Mouse (Mus musculus): Measurements from ENCODE around the gene Exosc2. TPM values are rescaled to one million over a fixed set of nuclear protein-coding genes. Genes with fewer than 3 reads are reported as not detected.

The Exosc2 gene
- polyA plus RNA-seq, 1 experiment = 8.3 TPM

- no peaks in the 10 kb centered on the region for H3K4me1 ChIP-seq (ENCODE audit: control insufficient read depth, insufficient read depth, insufficient read length, low read length)
- no peak overlapping the region for H3K27ac ChIP-seq (replicated peaks; ENCODE audit: low read depth, low read length)
- no peak overlapping the region for H3K4me3 ChIP-seq (ENCODE audit: insufficient read depth, low read depth, low read length)
Measured at GRCm38 (mm10) chr2:31698209-31698608, 27.7 kb downstream of the Exosc2 start.

- H3K4me1 ChIP-seq (ENCODE audit: control insufficient read depth, insufficient read depth, insufficient read length, low read length) = no peaks in the 10 kb centered on the region
- no peak overlapping the region for H3K4me3 ChIP-seq (ENCODE audit: insufficient read depth, low read depth, low read length)
- no peak overlapping the region for H3K27ac ChIP-seq (replicated peaks; ENCODE audit: low read depth, low read length)
Measured at GRCm38 (mm10) chr2:31700545-31701446, 30.3 kb downstream of the Exosc2 start.

- no peak overlapping the region for H3K27ac ChIP-seq (replicated peaks; ENCODE audit: low read depth, low read length)
- H3K4me1 ChIP-seq (ENCODE audit: control insufficient read depth, insufficient read depth, insufficient read length, low read length) = no peaks in the 10 kb centered on the region
- H3K4me3 ChIP-seq (ENCODE audit: insufficient read depth, low read depth, low read length) = no peak overlapping the region
Measured at GRCm38 (mm10) chr2:31703226-31703625, 32.7 kb downstream of the Exosc2 start.

- H3K4me1 ChIP-seq (ENCODE audit: control insufficient read depth, insufficient read depth, insufficient read length, low read length) = no peaks in the 10 kb centered on the region
- no peak overlapping the region for H3K27ac ChIP-seq (replicated peaks; ENCODE audit: low read depth, low read length)
- no peak overlapping the region for H3K4me3 ChIP-seq (ENCODE audit: insufficient read depth, low read depth, low read length)
Measured at GRCm38 (mm10) chr2:31705914-31706313, 35.4 kb downstream of the Exosc2 start.

GRCm38 (mm10) chr2:31706531-31706930 lies 36.0 kb downstream of the Exosc2 start:
- Histone ChIP-seq H3K4me3 (ENCODE audit: insufficient read depth, low read depth, low read length) (no peak overlapping the region), H3K4me1 (ENCODE audit: control insufficient read depth, insufficient read depth, insufficient read length, low read length) (no peaks in the 10 kb centered on the region), H3K27ac (replicated peaks; ENCODE audit: low read depth, low read length) (no peak overlapping the region)

- H3K4me3 ChIP-seq (ENCODE audit: insufficient read depth, low read depth, low read length) = no peak overlapping the region
- H3K27ac ChIP-seq (replicated peaks; ENCODE audit: low read depth, low read length) = no peak overlapping the region
- H3K4me1 ChIP-seq (ENCODE audit: control insufficient read depth, insufficient read depth, insufficient read length, low read length) = no peaks in the 10 kb centered on the region
Measured at GRCm38 (mm10) chr2:31712716-31713115, 42.2 kb downstream of the Exosc2 start.

GRCm38 (mm10) chr2:31713813-31714212 lies 43.3 kb downstream of the Exosc2 start:
- Histone ChIP-seq H3K4me3 (ENCODE audit: insufficient read depth, low read depth, low read length) (no peak overlapping the region), H3K27ac (replicated peaks; ENCODE audit: low read depth, low read length) (no peak overlapping the region), H3K4me1 (ENCODE audit: control insufficient read depth, insufficient read depth, insufficient read length, low read length) (no peaks in the 10 kb centered on the region)

GRCm38 (mm10) chr2:31714780-31715179 lies 44.3 kb downstream of the Exosc2 start:
- Histone ChIP-seq H3K4me3 (ENCODE audit: insufficient read depth, low read depth, low read length) (no peak overlapping the region), H3K27ac (replicated peaks; ENCODE audit: low read depth, low read length) (no peak overlapping the region), H3K4me1 (ENCODE audit: control insufficient read depth, insufficient read depth, insufficient read length, low read length) (no peaks in the 10 kb centered on the region)

GRCm38 (mm10) chr2:31715985-31716384 lies 45.5 kb downstream of the Exosc2 start:
- Histone ChIP-seq H3K4me3 (ENCODE audit: insufficient read depth, low read depth, low read length) (no peak overlapping the region), H3K4me1 (ENCODE audit: control insufficient read depth, insufficient read depth, insufficient read length, low read length) (no peaks in the 10 kb centered on the region), H3K27ac (replicated peaks; ENCODE audit: low read depth, low read length) (no peak overlapping the region)

- no peak overlapping the region for H3K27ac ChIP-seq (replicated peaks; ENCODE audit: low read depth, low read length)
- H3K4me3 ChIP-seq (ENCODE audit: insufficient read depth, low read depth, low read length) = no peak overlapping the region
- H3K4me1 ChIP-seq (ENCODE audit: control insufficient read depth, insufficient read depth, insufficient read length, low read length) = no peaks in the 10 kb centered on the region
Measured at GRCm38 (mm10) chr2:31719202-31719880, 48.8 kb downstream of the Exosc2 start.

- H3K4me1 ChIP-seq (ENCODE audit: control insufficient read depth, insufficient read depth, insufficient read length, low read length) = no peaks in the 10 kb centered on the region
- no peak overlapping the region for H3K27ac ChIP-seq (replicated peaks; ENCODE audit: low read depth, low read length)
- no peak overlapping the region for H3K4me3 ChIP-seq (ENCODE audit: insufficient read depth, low read depth, low read length)
Measured at GRCm38 (mm10) chr2:31719944-31720343, 49.4 kb downstream of the Exosc2 start.

- no peak overlapping the region for H3K4me3 ChIP-seq (ENCODE audit: insufficient read depth, low read depth, low read length)
- no peaks in the 10 kb centered on the region for H3K4me1 ChIP-seq (ENCODE audit: control insufficient read depth, insufficient read depth, insufficient read length, low read length)
- no peak overlapping the region for H3K27ac ChIP-seq (replicated peaks; ENCODE audit: low read depth, low read length)
Measured at GRCm38 (mm10) chr2:31720783-31721182, 50.3 kb downstream of the Exosc2 start.

- Histone ChIP-seq H3K27ac (replicated peaks; ENCODE audit: low read depth, low read length) (no peak overlapping the region), H3K4me3 (ENCODE audit: insufficient read depth, low read depth, low read length) (no peak overlapping the region), H3K4me1 (ENCODE audit: control insufficient read depth, insufficient read depth, insufficient read length, low read length) (peaks cover 8% of the 10 kb centered on the region)
Measured at GRCm38 (mm10) chr2:31724730-31725490, 54.4 kb downstream of the Exosc2 start.

GRCm38 (mm10) chr2:31727576-31728277 lies 57.2 kb downstream of the Exosc2 start:
- H3K27ac ChIP-seq (replicated peaks; ENCODE audit: low read depth, low read length) = no peak overlapping the region
- peaks cover 14% of the 10 kb centered on the region for H3K4me1 ChIP-seq (ENCODE audit: control insufficient read depth, insufficient read depth, insufficient read length, low read length)
- H3K4me3 ChIP-seq (ENCODE audit: insufficient read depth, low read depth, low read length) = no peak overlapping the region

- no peak overlapping the region for H3K4me3 ChIP-seq (ENCODE audit: insufficient read depth, low read depth, low read length)
- no peak overlapping the region for H3K27ac ChIP-seq (replicated peaks; ENCODE audit: low read depth, low read length)
- peaks cover 14% of the 10 kb centered on the region for H3K4me1 ChIP-seq (ENCODE audit: control insufficient read depth, insufficient read depth, insufficient read length, low read length)
Measured at GRCm38 (mm10) chr2:31730640-31731039, 60.1 kb downstream of the Exosc2 start.
